Mouse (Mus musculus) kidney, adult 11 months (tissue): ENCODE results near the gene Clrn1.
"Not testable (repeated sequence)": the region's sequence is repeated elsewhere in the genome, so short reads cannot be mapped to it uniquely, and the experiment has no call there.

Experiments
- DNase-seq: peaks from one replicate; pipeline ENCODE4 v3.0.0; 2022

Clrn1 gene

GRCm38 (mm10) chr3:58884801-58885573, at the start of gene Clrn1:
TSS of gene Clrn1 (minus strand) at chr3:58885340.
- DNase-seq: no peak

DNA sequence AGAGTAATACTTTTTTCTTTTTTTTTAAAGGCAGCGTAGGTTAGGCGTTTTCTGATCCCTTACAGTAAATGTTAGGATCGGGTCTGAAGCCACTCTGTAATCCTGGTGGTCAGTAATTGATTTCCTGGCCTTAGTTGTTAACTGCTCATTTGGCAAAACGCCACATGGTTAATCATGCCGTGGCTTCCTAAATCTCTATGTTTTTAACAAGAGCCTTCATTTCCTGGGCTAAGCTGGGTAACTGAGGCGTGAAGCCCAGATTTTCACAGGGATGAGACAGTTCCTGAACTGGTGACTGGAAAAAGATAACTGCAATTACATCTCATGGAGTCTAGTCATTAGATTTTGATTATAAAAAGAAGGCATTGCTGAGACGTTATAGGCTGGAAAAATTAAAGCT, 38.9 kb upstream of the Clrn1 start:
- DNase-seq: no peak

GRCm38 (mm10) chr3:58923140-58923539, 38.0 kb upstream of the Clrn1 start:
- DNase-seq: no peak

DNA sequence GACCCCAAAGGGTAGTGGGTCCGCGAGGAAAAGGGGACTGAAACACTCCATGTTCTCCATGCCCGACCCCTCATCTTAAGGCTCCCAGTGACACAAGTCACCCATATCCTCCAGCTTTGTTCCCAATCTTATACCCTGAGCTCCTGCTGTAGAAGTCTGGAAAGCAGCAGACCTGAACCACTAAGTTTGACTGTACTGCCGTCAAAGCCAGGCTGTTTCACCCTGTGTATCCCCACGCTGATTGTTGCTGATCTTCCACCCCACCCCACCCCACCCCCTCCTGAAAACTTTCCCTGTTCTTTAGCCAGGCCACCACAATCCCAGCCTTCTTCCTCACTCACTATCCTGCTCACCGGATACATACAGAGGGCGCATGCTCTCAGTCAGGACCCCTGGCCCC, 37.5 kb upstream of the Clrn1 start:
- DNase-seq: no peak

DNA sequence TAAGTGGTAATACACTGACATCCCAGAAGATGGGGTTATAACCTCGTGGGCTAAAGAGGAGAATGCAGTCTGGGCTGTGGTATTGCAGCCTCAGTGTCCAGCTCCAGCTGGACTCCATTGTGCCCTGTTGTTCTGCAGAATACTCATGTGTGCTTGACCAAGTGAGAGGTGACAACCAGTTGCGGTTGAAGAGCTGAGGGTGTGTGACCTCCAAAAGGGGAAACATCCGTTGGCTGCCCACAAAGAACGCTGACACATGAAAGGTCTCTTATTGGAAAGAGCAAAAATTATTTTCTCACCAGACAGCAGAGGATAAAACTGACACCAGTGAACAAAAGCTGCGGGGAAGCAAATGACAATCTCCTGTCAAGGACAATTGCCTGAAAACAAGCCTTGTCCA, 36.2 kb upstream of the Clrn1 start:
- DNase-seq: no peak

GRCm38 (mm10) chr3:58904656-58905055, 19.5 kb upstream of the Clrn1 start:
- no peak for DNase-seq

DNA sequence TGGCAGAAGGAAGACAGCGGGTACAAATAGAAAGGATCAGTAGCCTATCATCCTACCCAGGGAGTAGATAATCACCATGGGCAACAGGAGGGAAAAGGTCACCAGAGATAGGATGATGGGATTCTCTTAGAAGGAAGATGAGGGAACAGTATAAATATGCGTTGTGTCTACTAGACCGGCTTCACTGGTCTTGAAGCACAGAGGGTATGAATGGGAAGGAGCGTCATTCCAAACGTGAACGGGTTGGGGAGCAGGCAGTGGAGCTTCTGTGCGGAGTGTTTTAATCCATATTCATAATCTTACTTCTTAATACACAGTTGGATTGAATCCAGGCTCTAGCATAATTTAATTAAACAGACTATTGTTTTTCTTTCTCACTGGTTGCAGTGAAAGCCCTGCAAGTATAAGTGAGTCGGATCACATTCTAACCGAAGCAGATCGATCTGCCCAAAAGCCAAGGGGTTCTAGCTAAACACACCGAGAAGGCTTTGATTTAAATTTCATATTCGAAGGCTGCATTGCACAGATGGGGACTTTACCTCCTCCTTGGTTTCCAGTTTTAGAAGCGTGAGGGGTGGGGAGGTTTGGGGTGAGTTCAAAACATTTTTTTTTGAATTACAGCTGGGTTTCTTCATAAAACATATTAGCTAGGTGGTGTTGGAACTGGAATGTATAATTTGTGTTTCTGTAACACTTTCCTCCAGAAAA, 17.1 kb upstream of the Clrn1 start:
- DNase-seq: no peak

DNA sequence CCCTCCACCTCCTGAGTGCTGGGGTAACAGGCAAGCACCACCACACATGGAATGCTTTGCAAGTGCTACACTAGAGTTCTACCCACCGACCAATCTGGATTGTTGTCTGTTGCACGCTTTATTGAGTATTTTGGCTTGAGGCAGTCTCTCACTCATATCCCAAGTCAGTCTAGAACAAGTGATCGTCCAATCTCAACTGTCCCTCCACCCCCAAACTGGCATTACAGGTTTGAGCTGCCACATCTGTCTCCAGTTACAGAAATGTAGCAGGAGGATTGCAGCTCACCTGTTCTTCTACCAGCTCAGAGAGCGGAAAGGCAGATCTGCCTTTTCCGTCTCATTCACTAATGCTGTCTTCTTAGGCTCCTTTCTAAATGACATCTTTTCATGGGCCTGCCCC, 10.0 kb upstream of the Clrn1 start:
- DNase-seq: no peak

DNA sequence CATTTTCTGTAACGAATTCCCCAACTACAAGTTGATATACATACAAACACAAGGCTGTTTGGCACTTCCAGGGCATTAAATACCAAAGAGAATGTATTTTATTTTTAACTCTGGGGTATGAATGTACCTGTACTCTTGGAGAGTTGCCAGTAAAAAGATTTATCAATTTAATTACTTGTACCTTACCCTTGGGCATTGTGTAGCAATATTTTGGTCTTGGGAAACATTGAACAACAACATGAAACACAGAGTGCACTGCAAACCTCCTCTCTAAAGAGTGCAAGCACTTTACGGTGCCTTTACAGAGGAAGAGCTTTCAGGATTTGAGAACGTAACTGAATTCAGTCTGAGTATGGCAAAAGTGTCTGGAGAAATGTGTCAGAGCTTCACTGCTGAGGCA, 9.4 kb upstream of the Clrn1 start:
- no peak for DNase-seq

- no peak for DNase-seq
Measured at GRCm38 (mm10) chr3:58889670-58890069, 4.5 kb upstream of the Clrn1 start.

- DNase-seq: no peak
Measured at GRCm38 (mm10) chr3:58888131-58888715, 3.1 kb upstream of the Clrn1 start.

- no peak for DNase-seq
Measured at GRCm38 (mm10) chr3:58887719-58888118, 2.6 kb upstream of the Clrn1 start.

GRCm38 (mm10) chr3:58883511-58883907, 1.6 kb downstream of the Clrn1 start:
- no peak for DNase-seq

DNA sequence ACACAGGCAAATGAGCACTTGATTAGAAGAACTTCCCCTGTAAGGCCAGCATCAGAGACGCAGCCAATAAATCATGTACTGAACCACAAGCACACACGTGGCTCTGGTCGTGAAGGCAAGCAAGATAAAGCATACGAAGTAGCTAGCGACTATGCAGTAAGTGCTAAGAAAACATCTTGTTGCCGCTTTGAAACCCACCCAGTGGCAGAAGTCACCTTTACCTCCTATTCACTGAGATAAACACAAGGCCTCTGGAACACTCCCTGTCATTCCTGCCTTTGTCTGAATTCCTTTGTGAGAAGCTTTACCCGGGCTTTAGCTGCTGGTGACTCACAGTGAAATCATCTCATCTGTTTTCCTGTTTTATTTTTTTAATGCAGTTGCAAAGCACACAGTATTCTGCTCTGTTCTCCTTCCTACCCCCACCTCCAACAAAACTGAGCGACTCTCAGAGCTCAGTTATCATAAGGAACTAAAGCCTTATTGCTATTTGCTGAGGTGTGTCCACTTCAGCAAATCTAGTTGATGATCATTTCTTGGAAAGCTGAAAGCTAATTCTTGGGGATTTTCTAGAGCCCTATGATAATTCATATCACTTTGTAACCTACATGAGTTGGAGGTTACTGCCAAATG, 2.1 kb downstream of the Clrn1 start:
- DNase-seq: no peak

DNA sequence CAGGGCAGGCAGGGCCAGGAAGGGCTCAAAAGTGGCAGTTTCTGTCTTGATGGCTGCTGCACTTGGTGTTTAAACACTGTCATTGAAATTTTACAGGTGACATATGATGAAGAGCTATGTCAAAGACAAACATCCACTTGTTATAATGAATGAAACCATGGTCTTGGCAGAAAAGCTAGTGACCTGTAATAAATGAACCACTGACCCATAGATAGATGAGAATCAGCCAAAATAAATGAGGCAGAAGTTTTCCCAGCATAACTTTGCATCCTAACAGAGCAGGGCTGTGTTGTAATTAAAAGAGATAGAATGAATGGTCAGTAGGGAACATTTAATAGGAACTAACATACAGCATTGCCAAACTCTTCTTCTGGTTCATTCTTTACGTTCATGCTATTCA, 4.1 kb downstream of the Clrn1 start:
- no peak for DNase-seq

DNA sequence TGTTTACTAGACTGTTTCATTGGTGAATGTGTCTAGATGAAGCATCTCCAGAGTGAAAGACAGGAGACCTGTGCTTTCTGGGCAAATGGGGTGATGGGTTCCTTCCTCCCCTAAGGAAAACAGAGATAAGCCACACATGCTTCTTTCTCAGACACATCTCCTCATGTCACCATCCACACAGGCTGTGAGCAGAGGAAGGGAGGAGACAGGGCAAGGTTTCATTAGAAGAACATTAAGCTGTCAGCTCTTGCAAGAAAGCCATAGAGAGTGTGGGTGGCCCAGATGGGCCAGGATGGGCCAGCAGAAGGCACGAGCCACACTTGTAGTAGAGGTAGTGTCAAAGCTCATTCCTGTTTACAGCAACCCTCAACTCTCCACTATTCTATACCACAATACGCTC, 5.0 kb downstream of the Clrn1 start:
- DNase-seq: no peak

- not testable (repeated sequence) for DNase-seq
Measured at GRCm38 (mm10) chr3:58871882-58872281, 13.3 kb downstream of the Clrn1 start.

DNA sequence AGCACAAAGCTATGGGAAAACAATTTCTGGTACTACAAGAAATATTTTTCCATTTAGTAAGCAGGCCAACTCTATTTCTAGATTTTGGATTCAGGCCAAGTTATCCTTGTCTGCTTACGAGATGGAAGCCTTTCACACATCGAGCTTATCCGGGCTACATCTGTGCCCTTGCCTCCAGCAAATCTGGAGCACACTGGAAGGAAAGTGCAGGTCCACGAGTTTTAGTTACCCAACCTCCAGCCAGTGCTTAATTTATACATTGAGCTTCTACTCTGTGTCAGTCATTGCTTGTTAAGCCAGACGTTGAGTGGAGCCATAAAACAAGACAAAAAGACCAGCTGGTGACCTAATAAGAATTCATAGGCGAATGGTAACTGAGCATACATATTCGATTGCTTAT, 19.4 kb downstream of the Clrn1 start:
- no peak for DNase-seq

DNA sequence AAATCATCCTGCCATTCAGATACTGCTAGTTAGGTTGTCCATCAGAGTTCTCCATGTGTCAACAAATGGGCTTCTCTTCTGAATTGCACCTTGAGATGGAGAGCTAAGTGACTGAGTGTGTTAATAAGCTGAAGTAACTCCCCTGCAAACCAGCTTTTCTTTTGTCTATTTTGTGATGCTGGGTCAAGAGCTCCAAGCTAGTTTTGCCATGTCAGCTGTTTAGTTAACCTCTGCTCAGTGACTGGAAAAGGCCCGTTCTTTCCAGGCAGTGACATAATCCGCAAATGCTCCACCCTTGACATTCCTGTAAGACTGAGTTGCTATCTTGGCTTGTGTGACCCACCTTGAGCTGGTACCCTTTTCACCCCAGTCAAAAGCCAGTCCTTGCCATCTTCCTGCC, 22.2 kb downstream of the Clrn1 start:
- DNase-seq: no peak

DNA sequence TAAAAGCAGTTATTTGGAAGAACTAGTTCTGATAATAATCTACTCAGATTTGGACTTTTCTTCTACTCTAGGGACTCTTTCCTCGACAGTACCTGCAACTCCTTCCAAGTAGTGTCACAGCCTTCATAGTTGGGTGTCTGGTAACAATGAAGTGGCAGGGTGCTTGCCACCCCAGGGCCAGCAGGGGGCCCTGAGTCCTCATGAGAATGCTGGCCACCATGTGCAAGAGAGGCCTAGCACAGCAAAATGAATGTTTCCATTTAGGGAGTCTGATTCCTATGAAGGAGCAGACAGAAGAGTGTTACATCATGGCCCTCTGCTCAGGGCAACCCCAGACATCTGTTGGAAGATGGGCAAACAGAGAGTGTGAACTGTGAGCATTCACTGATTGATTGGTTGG, 41.7 kb downstream of the Clrn1 start:
- DNase-seq: no peak

- DNase-seq: no peak
Measured at GRCm38 (mm10) chr3:58833442-58834160, 51.5 kb downstream of the Clrn1 start.

DNA sequence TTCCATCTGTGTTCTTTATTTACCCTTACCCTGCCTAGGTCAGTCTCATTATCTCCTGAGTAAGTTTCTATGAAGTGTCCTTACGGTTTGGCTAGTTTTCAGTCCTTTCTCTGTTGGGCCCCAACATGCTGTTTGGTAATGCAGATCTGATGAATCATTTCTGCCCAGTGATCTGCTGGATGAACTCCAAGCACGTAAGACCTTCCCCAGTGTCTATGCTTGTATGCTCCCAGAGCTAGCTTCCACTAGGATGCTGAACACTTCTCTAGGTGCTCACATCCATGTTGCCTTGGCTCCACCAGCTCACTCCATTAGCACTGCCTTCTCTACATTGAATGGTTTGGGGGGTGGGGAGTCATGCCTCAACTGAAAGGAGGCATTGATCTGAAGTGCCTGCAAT, 52.3 kb downstream of the Clrn1 start:
- DNase-seq: no peak

GRCm38 (mm10) chr3:58831586-58831985, 53.6 kb downstream of the Clrn1 start:
- no peak for DNase-seq
